Mouse (Mus musculus) thymus, adult 18-20 months (tissue): ENCODE results near the gene Bnip1.

Source experiments
- DNase-seq, 2 experiments: peaks; one replicate each; pipeline ENCODE4 v3.0.0; 2022; ENCODE audit warnings: mixed read lengths in 2 of 2

Gene Bnip1

GRCm38 (mm10) chr17:26794744-26795143 is 13.9 kb downstream of the Bnip1 start:
- DNase-seq: no peak

GRCm38 (mm10) chr17:26795386-26795785 is 14.5 kb downstream of the Bnip1 start:
- no peak for DNase-seq

GRCm38 (mm10) chr17:26797379-26798128 is 16.7 kb downstream of the Bnip1 start:
- no peak for DNase-seq

- DNase-seq: no peak
Observed at GRCm38 (mm10) chr17:26802886-26803285, 22.0 kb downstream of the Bnip1 start.

- no peak for DNase-seq
Observed at GRCm38 (mm10) chr17:26812607-26813006, 31.7 kb downstream of the Bnip1 start.

GRCm38 (mm10) chr17:26813497-26813896 is 32.6 kb downstream of the Bnip1 start:
- no peak for DNase-seq

GRCm38 (mm10) chr17:26816810-26817209 is 35.9 kb downstream of the Bnip1 start:
- DNase-seq: no peak

GRCm38 (mm10) chr17:26817776-26818175 is 36.9 kb downstream of the Bnip1 start:
- no peak for DNase-seq

- no peak for DNase-seq
Observed at GRCm38 (mm10) chr17:26826131-26826530, 45.3 kb downstream of the Bnip1 start.

GRCm38 (mm10) chr17:26833806-26834205 is 52.9 kb downstream of the Bnip1 start:
- no peak for DNase-seq

- no peak for DNase-seq
Observed at GRCm38 (mm10) chr17:26834302-26834965, 53.6 kb downstream of the Bnip1 start.

- no peak for DNase-seq
Observed at GRCm38 (mm10) chr17:26834966-26835755, 54.3 kb downstream of the Bnip1 start.

GRCm38 (mm10) chr17:26835956-26836355 is 55.1 kb downstream of the Bnip1 start:
- DNase-seq: no peak

- DNase-seq: no peak
Observed at GRCm38 (mm10) chr17:26836377-26836776, 55.5 kb downstream of the Bnip1 start.

- DNase-seq: no peak
Observed at GRCm38 (mm10) chr17:26836786-26837545, 56.1 kb downstream of the Bnip1 start.

GRCm38 (mm10) chr17:26837546-26837985 is 56.7 kb downstream of the Bnip1 start:
- no peak for DNase-seq

- DNase-seq: no peak
Observed at GRCm38 (mm10) chr17:26838191-26838910, 57.5 kb downstream of the Bnip1 start.

- no peak for DNase-seq
Observed at GRCm38 (mm10) chr17:26838911-26839717, 58.2 kb downstream of the Bnip1 start.

- DNase-seq: no peak
Observed at GRCm38 (mm10) chr17:26839718-26840438, 59.0 kb downstream of the Bnip1 start.

- no peak for DNase-seq
Observed at GRCm38 (mm10) chr17:26840439-26840780, 59.5 kb downstream of the Bnip1 start.
